Mouse (Mus musculus) midbrain, embryonic 13.5 days (tissue): Measurements from ENCODE around the gene Kmt2d. TPM values are rescaled to one million over a fixed set of nuclear protein-coding genes. Genes with fewer than 3 reads are reported as not detected.

Experiments used
- ATAC-seq: fragments of 200-750 bp; cut with Nextera tagmentation; 2 replicates; pipeline ENCODE4 v1.8.0; 2017; ENCODE audit warnings: mild to moderate bottlenecking, moderate TSS enrichment, moderate library complexity
- H3K27ac ChIP-seq: fragments of 300-500 bp; sonication (generic); 2 replicates; pipeline ENCODE4 v1.5.1; 2015; ENCODE audit warnings: inconsistent platforms, mild to moderate bottlenecking, moderate library complexity
- H3K27me3 ChIP-seq: fragments of 300-500 bp; sonication (generic); 2 replicates; pipeline ENCODE4 v1.6.1; 2015; ENCODE audit warnings: mild to moderate bottlenecking, inconsistent platforms
- H3K36me3 ChIP-seq: fragments of 300-500 bp; sonication (generic); 2 replicates; pipeline ENCODE4 v1.6.1; 2015; ENCODE audit warnings: mild to moderate bottlenecking, inconsistent platforms
- H3K4me1 ChIP-seq: fragments of 300-500 bp; sonication (generic); replicated peaks from 2 replicates; pipeline ENCODE4 v1.6.1; 2015; ENCODE audit warnings: inconsistent platforms
- H3K4me2 ChIP-seq: fragments of 300-500 bp; sonication (generic); replicated peaks from 2 replicates; pipeline ENCODE4 v1.6.1; 2015; ENCODE audit warnings: moderate library complexity, mild to moderate bottlenecking, inconsistent platforms
- H3K4me3 ChIP-seq: fragments of 300-500 bp; sonication (generic); replicated peaks from 2 replicates; pipeline ENCODE4 v1.5.1; 2015; ENCODE audit warnings: mild to moderate bottlenecking, inconsistent platforms
- H3K9ac ChIP-seq: fragments of 300-500 bp; sonication (generic); replicated peaks from 2 replicates; pipeline ENCODE4 v1.6.1; 2015; ENCODE audit warnings: mild to moderate bottlenecking, inconsistent platforms
- H3K9me3 ChIP-seq: fragments of 300-500 bp; sonication (generic); 2 replicates; pipeline ENCODE4 v1.6.1; 2016; ENCODE audit warnings: mild to moderate bottlenecking, inconsistent platforms
- WGBS: fragments of 180-500 bp; shearing (Covaris S2); methylation state at CpG from one replicate; pipeline ENCODE4 v1.1.7; 2015; 5-methylcytosine and 5-hydroxymethylcytosine counted together
- polyA plus RNA-seq: library from polyadenylated mRNA; unstranded; fragments of >200 nt; fragmentation: Nextera tagmentation; extraction: Ambion mirVana; gene quantifications from 2 replicates; pipeline ENCODE4 v1.2.1, GENCODE M21; 2015

Gene Kmt2d
- polyA plus RNA-seq, 1 experiment from 2014 or later: 13.9 TPM

DNA sequence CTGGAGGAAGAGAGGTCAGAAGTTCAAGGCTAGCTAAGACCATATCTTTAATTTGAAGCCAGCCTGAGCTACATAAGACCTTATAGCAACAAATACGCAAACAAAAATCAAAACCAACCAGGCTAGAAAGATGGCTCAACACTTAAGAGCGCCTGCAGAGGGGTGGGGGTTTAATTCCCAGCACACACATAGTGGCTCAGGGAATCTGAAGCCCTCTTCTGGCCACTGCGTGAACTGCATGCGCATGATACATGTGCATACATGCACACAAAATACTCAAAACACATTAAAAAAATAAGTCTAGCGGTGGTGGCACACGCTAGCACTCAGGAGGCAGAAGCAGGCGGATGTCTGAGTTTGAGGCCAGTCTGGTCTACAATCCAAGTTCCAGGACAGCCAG, 85.3 kb downstream of the Kmt2d start:
- no peaks in the 10 kb centered on the region for H3K9me3 ChIP-seq
- H3K4me3 ChIP-seq: no peak overlapping the region
- H3K36me3 ChIP-seq: no peaks in the 10 kb centered on the region
- H3K4me1 ChIP-seq: peaks cover 12% of the 10 kb centered on the region
- 45% methylated on average over 7 of the region's 7 CpGs for WGBS
- no peak overlapping the region for H3K4me2 ChIP-seq
- no peak overlapping the region for H3K27ac ChIP-seq
- no peak for ATAC-seq
- H3K27me3 ChIP-seq: peaks cover 93% of the 10 kb centered on the region
- H3K9ac ChIP-seq: no peak overlapping the region

Other genes with a start within 250 kb of the Kmt2d start
- gene Cacnb3, start 240.4 kb downstream of the Kmt2d start, polyA plus RNA-seq: 139 and 157 TPM in 2 replicates
- 28.6 and 29.5 TPM in 2 replicates for gene Ddx23, start 208.3 kb downstream of the Kmt2d start, polyA plus RNA-seq
- 10.2 and 12.7 TPM in 2 replicates for gene Rnd1, start 193.7 kb downstream of the Kmt2d start, polyA plus RNA-seq
- 2.6 and 3.2 TPM in 2 replicates for gene Ccdc65, start 163.0 kb downstream of the Kmt2d start, polyA plus RNA-seq
- 3.5 and 4.1 TPM in 2 replicates for gene Fkbp11, start 143.0 kb downstream of the Kmt2d start, polyA plus RNA-seq
- gene Arf3, start 108.0 kb downstream of the Kmt2d start, polyA plus RNA-seq: 57.5 and 66.0 TPM in 2 replicates
- gene Wnt10b, start 93.1 kb downstream of the Kmt2d start, polyA plus RNA-seq: 0.24 TPM in 1 of 2 replicates, not detected in the other
- 4.0 and 8.6 TPM in 2 replicates for gene Wnt1, start 81.3 kb downstream of the Kmt2d start, polyA plus RNA-seq
- gene Ddn, start 61.7 kb downstream of the Kmt2d start, polyA plus RNA-seq: 0.50 and 1.2 TPM in 2 replicates
- 83.3 and 89.9 TPM in 2 replicates for gene Prkag1, start 39.7 kb downstream of the Kmt2d start, polyA plus RNA-seq
- gene Rhebl1, start 23.3 kb upstream of the Kmt2d start, polyA plus RNA-seq: 33.0 and 33.9 TPM in 2 replicates
- 0.48 and 0.82 TPM in 2 replicates for gene Dhh, start 27.3 kb upstream of the Kmt2d start, polyA plus RNA-seq
- 40.7 and 50.1 TPM in 2 replicates for gene Lmbr1l, start 47.0 kb upstream of the Kmt2d start, polyA plus RNA-seq
- gene Tuba1b, start 63.4 kb upstream of the Kmt2d start, polyA plus RNA-seq: 1,161 and 1,231 TPM in 2 replicates
- gene Gm49450, start 82.3 kb upstream of the Kmt2d start, polyA plus RNA-seq: not detected in 2 replicates
- gene Tuba1a, start 82.5 kb upstream of the Kmt2d start, polyA plus RNA-seq: 15,883 and 15,999 TPM in 2 replicates
- 37.3 and 41.4 TPM in 2 replicates for gene Tuba1c, start 158.7 kb upstream of the Kmt2d start, polyA plus RNA-seq
- 7.5 and 8.2 TPM in 2 replicates for gene Prph, start 184.0 kb upstream of the Kmt2d start, polyA plus RNA-seq
- gene Troap, start 203.4 kb upstream of the Kmt2d start, polyA plus RNA-seq: 13.3 and 14.6 TPM in 2 replicates
- 10.1 and 13.7 TPM in 2 replicates for gene C1ql4, start 216.6 kb upstream of the Kmt2d start, polyA plus RNA-seq
- 1.7 and 1.8 TPM in 2 replicates for gene Dnajc22, start 222.0 kb upstream of the Kmt2d start, polyA plus RNA-seq